Mouse (Mus musculus): Measurements from ENCODE around the gene Nwd1. TPM values are rescaled to one million over a fixed set of nuclear protein-coding genes. Genes with fewer than 3 reads are reported as not detected.

Gene Nwd1
- polyA plus RNA-seq, 1 experiment: 0.11 TPM

DNA sequence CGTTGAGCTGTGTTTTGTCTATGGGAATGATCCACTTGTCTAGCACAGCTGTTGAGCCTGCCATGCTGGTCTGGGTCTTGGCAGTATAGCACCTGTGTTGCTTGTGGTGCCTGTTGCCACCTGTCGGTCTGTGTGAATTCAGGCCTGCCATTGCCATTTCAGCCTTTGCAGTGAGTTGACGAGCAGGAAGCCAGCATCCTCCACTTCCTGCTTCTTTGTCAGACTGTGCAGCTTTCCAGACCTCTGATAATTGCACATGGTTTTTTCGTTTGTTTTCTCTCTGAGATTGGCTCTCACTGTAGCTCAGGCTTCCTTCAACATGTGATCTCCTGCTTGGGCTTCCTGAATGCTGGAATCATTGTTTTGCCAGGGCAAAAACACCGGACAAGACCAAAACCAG, 88.5 kb downstream of the Nwd1 start:
- peaks cover 54% of the 10 kb centered on the region for H3K36me3 ChIP-seq (ENCODE audit: control insufficient read depth, insufficient read depth, low read length)
- no peaks in the 10 kb centered on the region for H3K27me3 ChIP-seq (ENCODE audit: control insufficient read depth, insufficient read depth, low read length)
- TF ChIP-seq POLR2A (IDR thresholded peaks at IDR 0.05; ENCODE audit: low read depth, low read length): no peak
- TF ChIP-seq CTCF (IDR thresholded peaks at IDR 0.05; ENCODE audit: extremely low read depth, insufficient read depth, insufficient read length, insufficient replicate concordance): no peak
- peak in 1 of 2 experiments; percentile 11 for DNase-seq (ENCODE audit: low read depth in 1 of 2, low spot score in 2 of 2)
- H3K4me1 ChIP-seq (ENCODE audit: control insufficient read depth, insufficient read depth, insufficient read length): no peaks in the 10 kb centered on the region
- no peak overlapping the region for H3K4me3 ChIP-seq (ENCODE audit: extremely low read depth, insufficient read depth, insufficient read length)
- 62% methylated on average over 5 of the region's 5 CpGs for WGBS
- H3K27ac ChIP-seq (ENCODE audit: insufficient read depth, low read length): no peak overlapping the region

DNA sequence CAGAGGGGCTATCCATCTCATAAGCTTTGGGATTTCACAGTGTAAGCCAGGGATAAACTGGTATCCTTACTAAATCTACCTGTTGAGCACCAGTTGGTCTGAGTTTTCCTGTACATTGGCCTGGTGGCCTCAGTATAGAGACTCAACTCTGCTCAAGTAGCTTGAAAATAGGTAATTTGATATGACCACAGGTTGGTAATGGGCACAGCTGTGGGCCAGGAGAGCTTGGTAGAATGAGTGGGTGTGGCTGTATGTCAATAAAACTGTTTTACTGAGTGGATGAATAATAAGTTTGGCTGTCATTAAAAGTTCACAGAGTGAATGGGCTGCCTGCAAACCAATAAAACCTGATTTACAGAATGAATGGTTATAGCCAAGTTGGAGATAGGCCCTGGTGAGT, 90.4 kb downstream of the Nwd1 start:
- H3K27me3 ChIP-seq (ENCODE audit: control insufficient read depth, insufficient read depth, low read length): no peaks in the 10 kb centered on the region
- DNase-seq (ENCODE audit: low read depth in 1 of 2, low spot score in 2 of 2): no peak
- peaks cover 40% of the 10 kb centered on the region for H3K36me3 ChIP-seq (ENCODE audit: control insufficient read depth, insufficient read depth, low read length)
- H3K4me3 ChIP-seq (ENCODE audit: extremely low read depth, insufficient read depth, insufficient read length): no peak overlapping the region
- TF ChIP-seq POLR2A (IDR thresholded peaks at IDR 0.05; ENCODE audit: low read depth, low read length) (no peak), CTCF (IDR thresholded peaks at IDR 0.05; ENCODE audit: extremely low read depth, insufficient read depth, insufficient read length, insufficient replicate concordance) (no peak)
- H3K27ac ChIP-seq (ENCODE audit: insufficient read depth, low read length): no peak overlapping the region
- H3K4me1 ChIP-seq (ENCODE audit: control insufficient read depth, insufficient read depth, insufficient read length): no peaks in the 10 kb centered on the region

DNA sequence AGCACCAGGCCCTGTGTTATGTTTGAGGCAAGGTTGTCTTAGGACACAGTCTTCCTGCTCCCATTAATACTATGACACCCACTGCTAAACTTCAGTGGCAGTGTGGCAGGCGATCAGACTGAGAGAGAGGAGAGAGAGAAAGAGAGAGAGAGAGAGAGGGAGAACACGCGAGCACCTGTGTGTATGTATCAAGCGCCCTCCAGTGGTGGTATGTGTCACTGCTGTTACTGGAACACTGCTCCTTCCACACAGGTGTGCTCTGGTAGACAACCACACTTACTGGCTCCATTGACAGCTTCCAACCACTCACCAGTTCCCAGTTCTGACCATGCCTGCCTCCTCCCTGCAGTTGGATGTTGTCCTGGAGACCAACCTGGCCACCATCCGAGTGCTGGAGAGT, 99.5 kb downstream of the Nwd1 start:
- peaks cover 54% of the 10 kb centered on the region for H3K36me3 ChIP-seq (ENCODE audit: control insufficient read depth, insufficient read depth, low read length)
- H3K27me3 ChIP-seq (ENCODE audit: control insufficient read depth, insufficient read depth, low read length): no peaks in the 10 kb centered on the region
- WGBS: 40% methylated on average over 5 of the region's 5 CpGs
- H3K4me3 ChIP-seq (ENCODE audit: extremely low read depth, insufficient read depth, insufficient read length): no peak overlapping the region
- DNase-seq (ENCODE audit: low read depth in 1 of 2, low spot score in 2 of 2): peak; percentile 9 to 36
- TF ChIP-seq POLR2A (IDR thresholded peaks at IDR 0.05; ENCODE audit: low read depth, low read length) (no peak), CTCF (IDR thresholded peaks at IDR 0.05; ENCODE audit: extremely low read depth, insufficient read depth, insufficient read length, insufficient replicate concordance) (peak; percentile 58; the same call in 1 of the 2 replicates)
- no peaks in the 10 kb centered on the region for H3K4me1 ChIP-seq (ENCODE audit: control insufficient read depth, insufficient read depth, insufficient read length)
- no peak overlapping the region for H3K27ac ChIP-seq (ENCODE audit: insufficient read depth, low read length)

GRCm38 (mm10) chr8:72749846-72750245, 103.3 kb downstream of the Nwd1 start:
- DNase-seq (ENCODE audit: low read depth in 1 of 2, low spot score in 2 of 2): peak in 1 of 2 experiments; percentile 1
- H3K27ac ChIP-seq (ENCODE audit: insufficient read depth, low read length): no peak overlapping the region
- no peaks in the 10 kb centered on the region for H3K4me1 ChIP-seq (ENCODE audit: control insufficient read depth, insufficient read depth, insufficient read length)
- no peak for TF ChIP-seq CTCF (IDR thresholded peaks at IDR 0.05; ENCODE audit: extremely low read depth, insufficient read depth, insufficient read length, insufficient replicate concordance)
- TF ChIP-seq POLR2A (IDR thresholded peaks at IDR 0.05; ENCODE audit: low read depth, low read length): no peak
- no peaks in the 10 kb centered on the region for H3K27me3 ChIP-seq (ENCODE audit: control insufficient read depth, insufficient read depth, low read length)
- 94% methylated on average over 26 of the region's 26 CpGs for WGBS
- no peak overlapping the region for H3K4me3 ChIP-seq (ENCODE audit: extremely low read depth, insufficient read depth, insufficient read length)
- H3K36me3 ChIP-seq (ENCODE audit: control insufficient read depth, insufficient read depth, low read length): peaks cover 60% of the 10 kb centered on the region

GRCm38 (mm10) chr8:72750266-72750665, 103.8 kb downstream of the Nwd1 start:
- peak in 1 of 2 experiments; percentile 2 for DNase-seq (ENCODE audit: low read depth in 1 of 2, low spot score in 2 of 2)
- no peak overlapping the region for H3K27ac ChIP-seq (ENCODE audit: insufficient read depth, low read length)
- H3K4me3 ChIP-seq (ENCODE audit: extremely low read depth, insufficient read depth, insufficient read length): no peak overlapping the region
- H3K4me1 ChIP-seq (ENCODE audit: control insufficient read depth, insufficient read depth, insufficient read length): no peaks in the 10 kb centered on the region
- WGBS: 92% methylated on average over 6 of the region's 6 CpGs
- TF ChIP-seq CTCF (IDR thresholded peaks at IDR 0.05; ENCODE audit: extremely low read depth, insufficient read depth, insufficient read length, insufficient replicate concordance) (no peak), POLR2A (IDR thresholded peaks at IDR 0.05; ENCODE audit: low read depth, low read length) (no peak)
- H3K36me3 ChIP-seq (ENCODE audit: control insufficient read depth, insufficient read depth, low read length): peaks cover 58% of the 10 kb centered on the region
- no peaks in the 10 kb centered on the region for H3K27me3 ChIP-seq (ENCODE audit: control insufficient read depth, insufficient read depth, low read length)

GRCm38 (mm10) chr8:72751126-72751525, 104.6 kb downstream of the Nwd1 start:
- Histone ChIP-seq H3K4me1 (ENCODE audit: control insufficient read depth, insufficient read depth, insufficient read length) (no peaks in the 10 kb centered on the region), H3K36me3 (ENCODE audit: control insufficient read depth, insufficient read depth, low read length) (peaks cover 56% of the 10 kb centered on the region), H3K4me3 (ENCODE audit: extremely low read depth, insufficient read depth, insufficient read length) (no peak overlapping the region), H3K27me3 (ENCODE audit: control insufficient read depth, insufficient read depth, low read length) (no peaks in the 10 kb centered on the region), H3K27ac (ENCODE audit: insufficient read depth, low read length) (no peak overlapping the region)
- TF ChIP-seq POLR2A (IDR thresholded peaks at IDR 0.05; ENCODE audit: low read depth, low read length) (no peak), CTCF (IDR thresholded peaks at IDR 0.05; ENCODE audit: extremely low read depth, insufficient read depth, insufficient read length, insufficient replicate concordance) (no peak)
- WGBS: 97% methylated on average over 3 of the region's 3 CpGs
- peak in 1 of 2 experiments; percentile 0 for DNase-seq (ENCODE audit: low read depth in 1 of 2, low spot score in 2 of 2)

GRCm38 (mm10) chr8:72752289-72752688, 105.8 kb downstream of the Nwd1 start:
- no peaks in the 10 kb centered on the region for H3K27me3 ChIP-seq (ENCODE audit: control insufficient read depth, insufficient read depth, low read length)
- peaks cover 57% of the 10 kb centered on the region for H3K36me3 ChIP-seq (ENCODE audit: control insufficient read depth, insufficient read depth, low read length)
- TF ChIP-seq POLR2A (IDR thresholded peaks at IDR 0.05; ENCODE audit: low read depth, low read length) (no peak), CTCF (IDR thresholded peaks at IDR 0.05; ENCODE audit: extremely low read depth, insufficient read depth, insufficient read length, insufficient replicate concordance) (no peak)
- peak in 1 of 2 experiments; percentile 1 for DNase-seq (ENCODE audit: low read depth in 1 of 2, low spot score in 2 of 2)
- 90% methylated on average over 3 of the region's 3 CpGs for WGBS
- no peaks in the 10 kb centered on the region for H3K4me1 ChIP-seq (ENCODE audit: control insufficient read depth, insufficient read depth, insufficient read length)
- H3K27ac ChIP-seq (ENCODE audit: insufficient read depth, low read length): no peak overlapping the region
- no peak overlapping the region for H3K4me3 ChIP-seq (ENCODE audit: extremely low read depth, insufficient read depth, insufficient read length)

All from spleen, adult 2 months (tissue).